Mouse (Mus musculus): ENCODE measurements around the gene Htr6. TPM values are rescaled to one million over a fixed set of nuclear protein-coding genes. Genes with fewer than 3 reads are reported as not detected.
A peak's percentile ranks its signal among the peaks of the same experiment; 100 is the strongest.

The Htr6 gene
- polyA plus RNA-seq, 2 experiments: not detected

DNA sequence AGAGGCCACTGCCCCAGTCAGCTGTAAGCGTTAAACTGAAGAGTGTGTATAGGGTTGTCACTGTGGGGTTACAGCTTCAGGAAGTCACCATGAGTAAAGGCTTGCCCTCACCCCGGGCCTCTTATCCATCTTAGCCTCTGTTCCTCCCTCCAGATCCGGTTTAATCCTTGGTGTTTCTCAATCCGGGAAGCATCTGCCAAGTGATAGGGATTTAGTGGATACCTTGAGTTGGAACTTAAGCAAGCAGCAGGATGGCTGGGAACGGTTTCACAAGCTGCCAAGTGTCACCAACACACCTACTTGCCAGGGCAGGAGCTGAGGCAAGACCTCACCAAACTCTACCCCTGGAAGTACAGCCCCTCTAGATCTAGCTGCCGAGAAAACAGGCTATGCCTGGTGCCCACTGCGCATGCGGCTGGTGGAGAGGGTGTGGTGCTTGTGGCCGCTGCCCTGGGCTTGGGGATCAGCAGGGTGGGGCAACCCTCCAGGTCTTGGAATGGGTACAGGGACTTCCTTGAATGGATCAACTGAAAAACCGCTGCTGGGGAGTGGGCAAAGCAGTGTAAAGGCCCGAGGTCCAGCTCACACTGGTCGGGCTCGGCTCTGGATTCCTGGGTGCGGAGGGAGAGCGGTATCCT lies 15.1 kb upstream of the Htr6 start:
- no peaks in the 10 kb centered on the region for H3K36me3 ChIP-seq (replicated peaks; ENCODE audit: control insufficient read depth, insufficient read depth, low read depth)
- no peak for ATAC-seq (ENCODE audit: insufficient read depth)
- H3K4me2 ChIP-seq (ENCODE audit: low read depth): no peak overlapping the region
- no peak for DNase-seq (ENCODE audit: low read depth in 3 of 3, low spot score in 3 of 3)
- H3K4me3 ChIP-seq (ENCODE audit: insufficient read depth in 1 of 2, low read depth in 2 of 2, low read length in 2 of 2): no peak overlapping the region
- peaks cover 38% of the 10 kb centered on the region for H3K27me3 ChIP-seq (ENCODE audit: control insufficient read depth, insufficient read depth, low read length)
- H3K4me1 ChIP-seq (replicated peaks; ENCODE audit: control insufficient read depth in 2 of 2, insufficient read depth in 2 of 2, low read length in 1 of 2): no peaks in the 10 kb centered on the region
- no peaks in the 10 kb centered on the region for H3K9me3 ChIP-seq (ENCODE audit: control insufficient read depth, low read length)
- H3K9ac ChIP-seq (replicated peaks): no peak overlapping the region
- TF ChIP-seq CTCF (IDR thresholded peaks at IDR 0.05; ENCODE audit: low read depth): no peak
- TF ChIP-seq EP300 (IDR thresholded peaks at IDR 0.05; ENCODE audit: low read depth): no peak
- H3K27ac ChIP-seq: no peak overlapping the region
- WGBS (ENCODE audit: insufficient replicate concordance): 51% methylated on average over 15 of the region's 15 CpGs

DNA sequence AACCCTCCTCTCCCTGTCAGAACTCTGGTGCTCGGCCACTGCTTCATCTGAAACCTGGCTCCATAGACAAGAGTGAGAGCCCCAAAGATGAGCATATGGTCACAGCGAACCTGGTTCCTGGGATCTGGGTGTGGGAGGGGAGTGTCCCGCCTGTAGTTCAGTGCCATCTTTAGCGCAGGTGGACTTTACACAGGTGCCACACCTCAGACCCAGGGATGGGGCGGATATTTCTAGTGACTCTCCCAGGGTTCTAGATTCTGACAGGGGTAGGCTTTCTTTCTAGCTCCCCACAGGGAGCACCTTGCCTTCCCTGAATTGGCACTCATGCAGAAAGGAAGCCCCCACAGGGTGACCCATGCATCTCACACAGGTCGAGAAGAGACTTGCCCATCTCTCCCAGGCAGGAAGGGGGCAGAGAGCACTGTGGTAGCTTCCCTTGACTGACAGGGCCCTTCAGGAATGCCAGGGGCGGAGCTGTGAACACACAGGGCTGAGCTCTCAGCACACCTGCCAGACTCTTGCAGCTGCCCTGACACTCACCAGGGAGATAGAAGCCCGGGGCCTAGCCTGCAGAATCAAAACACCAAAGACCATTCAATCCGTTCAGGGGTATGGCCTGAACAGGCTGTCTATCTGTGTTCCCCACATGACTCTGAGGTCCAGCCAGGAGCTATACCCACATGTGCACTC lies 13.8 kb upstream of the Htr6 start:
- Histone ChIP-seq H3K9ac (replicated peaks) (no peak overlapping the region), H3K4me1 (replicated peaks; ENCODE audit: control insufficient read depth in 2 of 2, insufficient read depth in 2 of 2, low read length in 1 of 2) (no peaks in the 10 kb centered on the region), H3K9me3 (ENCODE audit: control insufficient read depth, low read length) (no peaks in the 10 kb centered on the region), H3K4me2 (ENCODE audit: low read depth) (no peak overlapping the region), H3K27ac (no peak overlapping the region), H3K27me3 (ENCODE audit: control insufficient read depth, insufficient read depth, low read length) (peaks cover 36% of the 10 kb centered on the region), H3K36me3 (replicated peaks; ENCODE audit: control insufficient read depth, insufficient read depth, low read depth) (no peaks in the 10 kb centered on the region), H3K4me3 (ENCODE audit: insufficient read depth in 1 of 2, low read depth in 2 of 2, low read length in 2 of 2) (no peak overlapping the region)
- TF ChIP-seq CTCF (IDR thresholded peaks at IDR 0.05; ENCODE audit: low read depth) (no peak), EP300 (IDR thresholded peaks at IDR 0.05; ENCODE audit: low read depth) (no peak)
- DNase-seq (ENCODE audit: low read depth in 3 of 3, low spot score in 3 of 3) (no peak), ATAC-seq (ENCODE audit: insufficient read depth) (no peak)
- 36% methylated on average over 9 of the region's 9 CpGs for WGBS (ENCODE audit: insufficient replicate concordance)

DNA sequence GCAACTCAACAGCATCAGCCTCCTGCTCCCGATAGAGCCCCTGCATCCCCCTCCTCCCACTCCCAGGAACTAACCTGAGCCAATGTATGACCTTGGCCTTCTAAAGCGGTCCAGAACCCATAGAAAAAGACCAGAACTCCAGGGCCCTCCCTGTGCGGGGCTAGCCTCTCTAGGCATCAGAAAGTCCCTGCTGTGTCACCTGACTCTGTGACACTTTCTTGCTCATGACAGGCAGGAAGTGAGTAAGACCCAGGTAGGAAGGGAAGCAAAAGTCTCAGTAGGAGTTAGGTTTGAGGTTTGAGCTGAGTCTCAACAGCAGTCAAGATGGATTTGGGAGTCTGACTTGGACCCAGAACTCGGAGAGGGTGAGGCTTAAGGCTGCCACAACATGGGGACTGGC lies 11.6 kb upstream of the Htr6 start:
- Histone ChIP-seq H3K36me3 (replicated peaks; ENCODE audit: control insufficient read depth, insufficient read depth, low read depth) (no peaks in the 10 kb centered on the region), H3K4me3 (ENCODE audit: insufficient read depth in 1 of 2, low read depth in 2 of 2, low read length in 2 of 2) (no peak overlapping the region), H3K27me3 (ENCODE audit: control insufficient read depth, insufficient read depth, low read length) (peaks cover 16% of the 10 kb centered on the region), H3K27ac (no peak overlapping the region), H3K9ac (replicated peaks) (no peak overlapping the region), H3K4me2 (ENCODE audit: low read depth) (no peak overlapping the region), H3K4me1 (replicated peaks; ENCODE audit: control insufficient read depth in 2 of 2, insufficient read depth in 2 of 2, low read length in 1 of 2) (no peaks in the 10 kb centered on the region), H3K9me3 (ENCODE audit: control insufficient read depth, low read length) (no peaks in the 10 kb centered on the region)
- ATAC-seq (ENCODE audit: insufficient read depth) (no peak), DNase-seq (ENCODE audit: low read depth in 3 of 3, low spot score in 3 of 3) (no peak)
- 39% methylated on average over 4 of the region's 4 CpGs for WGBS (ENCODE audit: insufficient replicate concordance)
- no peak for TF ChIP-seq EP300 (IDR thresholded peaks at IDR 0.05; ENCODE audit: low read depth)
- TF ChIP-seq CTCF (IDR thresholded peaks at IDR 0.05; ENCODE audit: low read depth): no peak

DNA sequence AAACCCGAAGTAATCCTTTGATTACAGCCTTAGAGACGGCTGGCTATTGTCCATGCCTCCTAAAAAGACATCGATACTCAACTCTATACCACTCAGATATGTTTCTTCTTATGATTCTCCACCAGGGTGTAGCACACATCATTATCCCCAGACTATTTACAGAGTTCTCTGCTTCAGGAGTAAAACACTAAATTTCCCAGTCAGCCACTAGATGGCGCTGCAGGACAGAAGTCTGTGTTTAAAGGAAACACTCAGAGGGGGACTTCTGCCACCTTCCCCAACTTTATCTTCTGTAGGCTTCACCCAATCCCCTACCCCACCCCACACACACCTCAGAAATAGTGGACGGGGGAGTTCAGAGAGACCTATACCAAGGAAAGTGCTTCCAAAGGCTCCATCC lies 10.7 kb upstream of the Htr6 start:
- Histone ChIP-seq H3K27me3 (ENCODE audit: control insufficient read depth, insufficient read depth, low read length) (peaks cover 6% of the 10 kb centered on the region), H3K36me3 (replicated peaks; ENCODE audit: control insufficient read depth, insufficient read depth, low read depth) (no peaks in the 10 kb centered on the region), H3K9ac (replicated peaks) (no peak overlapping the region), H3K27ac (no peak overlapping the region), H3K4me2 (ENCODE audit: low read depth) (no peak overlapping the region), H3K4me3 (ENCODE audit: insufficient read depth in 1 of 2, low read depth in 2 of 2, low read length in 2 of 2) (no peak overlapping the region), H3K4me1 (replicated peaks; ENCODE audit: control insufficient read depth in 2 of 2, insufficient read depth in 2 of 2, low read length in 1 of 2) (no peaks in the 10 kb centered on the region), H3K9me3 (ENCODE audit: control insufficient read depth, low read length) (no peaks in the 10 kb centered on the region)
- DNase-seq (ENCODE audit: low read depth in 3 of 3, low spot score in 3 of 3) (peak; percentile 57 to 64 (median 57)), ATAC-seq (ENCODE audit: insufficient read depth) (0 out of 2 replicates have a peak, but pooled peaks have one; percentile 39)
- WGBS (ENCODE audit: insufficient replicate concordance): 13% methylated on average over 5 of the region's 5 CpGs
- TF ChIP-seq EP300 (IDR thresholded peaks at IDR 0.05; ENCODE audit: low read depth): no peak
- peak; percentile 80 for TF ChIP-seq CTCF (IDR thresholded peaks at IDR 0.05; ENCODE audit: low read depth)

DNA sequence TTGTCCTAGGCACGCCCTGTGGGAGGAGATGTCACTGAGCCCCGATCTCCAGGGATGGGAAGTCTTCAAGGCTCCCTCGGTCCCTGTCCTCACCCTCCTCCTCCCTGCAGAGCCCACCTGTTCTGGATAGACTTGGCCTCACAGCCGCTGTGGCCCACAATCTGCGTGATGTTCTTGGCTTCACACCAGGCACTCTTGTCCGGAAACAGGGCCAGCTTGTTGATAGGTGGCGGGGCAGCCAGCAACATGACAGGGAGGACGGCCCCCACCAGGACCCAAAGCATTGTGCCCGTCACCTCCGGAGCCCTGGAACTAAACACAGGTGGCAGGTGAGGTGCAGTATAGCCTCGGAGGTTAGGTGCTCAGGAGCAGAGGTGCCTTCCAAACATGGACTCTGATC lies 10.0 kb upstream of the Htr6 start:
- Histone ChIP-seq H3K4me3 (ENCODE audit: insufficient read depth in 1 of 2, low read depth in 2 of 2, low read length in 2 of 2) (no peak overlapping the region), H3K4me2 (ENCODE audit: low read depth) (no peak overlapping the region), H3K4me1 (replicated peaks; ENCODE audit: control insufficient read depth in 2 of 2, insufficient read depth in 2 of 2, low read length in 1 of 2) (no peaks in the 10 kb centered on the region), H3K36me3 (replicated peaks; ENCODE audit: control insufficient read depth, insufficient read depth, low read depth) (no peaks in the 10 kb centered on the region), H3K9me3 (ENCODE audit: control insufficient read depth, low read length) (no peaks in the 10 kb centered on the region), H3K27ac (no peak overlapping the region), H3K27me3 (ENCODE audit: control insufficient read depth, insufficient read depth, low read length) (no peaks in the 10 kb centered on the region; the same call in 1 of the 2 replicates), H3K9ac (replicated peaks) (no peak overlapping the region)
- 51% methylated on average over 11 of the region's 11 CpGs for WGBS (ENCODE audit: insufficient replicate concordance)
- ATAC-seq (ENCODE audit: insufficient read depth): no peak
- TF ChIP-seq EP300 (IDR thresholded peaks at IDR 0.05; ENCODE audit: low read depth) (no peak), CTCF (IDR thresholded peaks at IDR 0.05; ENCODE audit: low read depth) (no peak)
- no peak for DNase-seq (ENCODE audit: low read depth in 3 of 3, low spot score in 3 of 3)
